Comparison of ENCODE assay signal across 9 mouse cellular contexts in genomic region chr9:116426269-116426999, GRCm38 (mm10).
DNase-seq lines count a peak whose midpoint lies in the region; ATAC-seq lines count a peak whose summit lies in the region.
"Had no signal": no experiment of that assay in that cellular context is flagged by ENCODE, and none has a peak within 500 bp of the region (broad histone marks: within the 10 kb centered on the region; RNA-seq: fewer than 3 reads in every experiment).

No protein-coding gene starts in this region.

- WGBS in midbrain, embryonic 11.5 days, result 57% methylated on average over 19 of the region's 19 CpGs
- WGBS in midbrain, embryonic 15.5 days, result 52% methylated on average over 19 of the region's 19 CpGs
- WGBS in liver, embryonic 13.5 days (ENCODE audit: insufficient replicate concordance), result 42% methylated on average over 19 of the region's 19 CpGs

- H3K4me3 ChIP-seq in midbrain, embryonic 11.5 days (ENCODE audit: low read depth, low read length), result no peak overlapping the region
- H3K4me3 ChIP-seq in midbrain, embryonic 15.5 days, result no peak overlapping the region
- no peak overlapping the region for H3K4me3 ChIP-seq in liver, embryonic 13.5 days (replicated peaks)
- H3K4me3 ChIP-seq: heart, embryonic 15.5 days had no signal

- no peak overlapping the region for H3K9ac ChIP-seq in midbrain, embryonic 11.5 days (ENCODE audit: low read length)
- no peak overlapping the region for H3K9ac ChIP-seq in midbrain, embryonic 15.5 days
- H3K9ac ChIP-seq in liver, embryonic 13.5 days, result no peak overlapping the region
- H3K9ac ChIP-seq: heart, embryonic 15.5 days had no signal

- no peak overlapping the region for H3K27ac ChIP-seq in midbrain, embryonic 11.5 days (ENCODE audit: low read depth, low read length)
- no peak overlapping the region for H3K27ac ChIP-seq in midbrain, embryonic 15.5 days
- H3K27ac ChIP-seq in liver, embryonic 13.5 days, result no peak overlapping the region
- H3K27ac ChIP-seq: heart, embryonic 15.5 days had no signal

- peak; percentile 98 for DNase-seq in midbrain, embryonic 11.5 days (ENCODE audit: low spot score, missing footprints)
- DNase-seq in c-Kit-negative CD71-positive TER-119-positive erythroid progenitor cells, embryonic 14.5 days (ENCODE audit: low read depth, low spot score), result peak; percentile 3
- peak; percentile 58 to 76 for DNase-seq in frontal cortex, postnatal 14 days (ENCODE audit: low spot score in 2 of 2)
- DNase-seq in kidney, postnatal 25 days, result peak; percentile 68 to 90
- peak; percentile 20 for DNase-seq in liver, embryonic 13.5 days
- peak; percentile 76 to 90 for DNase-seq in right cerebral cortex, postnatal 10 days (ENCODE audit: low spot score in 2 of 2)
- DNase-seq in urinary bladder, postnatal 10 days (ENCODE audit: low spot score), result peak; percentile 31

- 0 out of 2 replicates have a peak, but pooled peaks cover 2% of the 10 kb centered on the region for H3K4me1 ChIP-seq in midbrain, embryonic 11.5 days (ENCODE audit: control insufficient read depth, insufficient read depth, low read length)
- H3K4me1 ChIP-seq in midbrain, embryonic 15.5 days, result no peaks in the 10 kb centered on the region
- no peaks in the 10 kb centered on the region for H3K4me1 ChIP-seq in liver, embryonic 13.5 days (replicated peaks)

- no peak overlapping the region for H3K4me2 ChIP-seq in midbrain, embryonic 11.5 days
- H3K4me2 ChIP-seq in midbrain, embryonic 15.5 days, result no peak overlapping the region
- no peak overlapping the region for H3K4me2 ChIP-seq in liver, embryonic 13.5 days
- H3K4me2 ChIP-seq: heart, embryonic 15.5 days had no signal

- no peaks in the 10 kb centered on the region for H3K9me3 ChIP-seq in midbrain, embryonic 11.5 days (ENCODE audit: control insufficient read depth, low read length)
- H3K9me3 ChIP-seq in midbrain, embryonic 15.5 days, result no peaks in the 10 kb centered on the region
- H3K9me3 ChIP-seq in liver, embryonic 13.5 days (replicated peaks), result no peaks in the 10 kb centered on the region
- H3K9me3 ChIP-seq: heart, embryonic 15.5 days had no signal

- no peaks in the 10 kb centered on the region for H3K27me3 ChIP-seq in midbrain, embryonic 11.5 days (ENCODE audit: control insufficient read depth, insufficient read depth, low read length)
- H3K27me3 ChIP-seq in midbrain, embryonic 15.5 days (replicated peaks), result no peaks in the 10 kb centered on the region
- H3K27me3 ChIP-seq in liver, embryonic 13.5 days, result no peaks in the 10 kb centered on the region
- H3K27me3 ChIP-seq: heart, embryonic 15.5 days had no signal

- H3K36me3 ChIP-seq in midbrain, embryonic 11.5 days (ENCODE audit: control insufficient read depth, insufficient read depth, low read length), result no peaks in the 10 kb centered on the region
- no peaks in the 10 kb centered on the region for H3K36me3 ChIP-seq in midbrain, embryonic 15.5 days (replicated peaks)
- no peaks in the 10 kb centered on the region for H3K36me3 ChIP-seq in liver, embryonic 13.5 days
- H3K36me3 ChIP-seq: heart, embryonic 15.5 days had no signal

- no peak for ATAC-seq in midbrain, embryonic 11.5 days (ENCODE audit: low FRiP score)
- ATAC-seq in midbrain, embryonic 15.5 days (replicated peaks), result no peak
- no peak for ATAC-seq in liver, embryonic 13.5 days (ENCODE audit: low read depth)

Comparison
In these comparisons a context has a peak if more than half of its experiments do, and no peak if none do; other contexts are left out.
1. DNase-seq: peak in every context shown above with its lines; median percentile 98 in midbrain, embryonic 11.5 days; 83 in right cerebral cortex, postnatal 10 days; 79 in kidney, postnatal 25 days; 67 in frontal cortex, postnatal 14 days; 31 in urinary bladder, postnatal 10 days; 20 in liver, embryonic 13.5 days; 3 in c-Kit-negative CD71-positive TER-119-positive erythroid progenitor cells, embryonic 14.5 days.